Mouse (Mus musculus) megakaryocyte, embryonic 14.5 days (primary cell): ENCODE results near the gene Ikzf2. TPM values are rescaled to one million over a fixed set of nuclear protein-coding genes. Genes with fewer than 3 reads are reported as not detected.

ENCODE experiments used
- H3K27me3 ChIP-seq: replicated peaks from 2 replicates; pipeline ENCODE3; 2012; ENCODE audit warnings: inconsistent platforms
- H3K36me3 ChIP-seq: replicated peaks from 2 replicates; pipeline ENCODE3; 2012; ENCODE audit warnings: low read length, inconsistent platforms, mixed read lengths
- H3K4me1 ChIP-seq: 2 replicates; pipeline ENCODE4 v1.6.1; 2012; ENCODE audit warnings: inconsistent platforms
- H3K4me3 ChIP-seq: replicated peaks from 2 replicates; pipeline ENCODE3; 2012; ENCODE audit warnings: moderate library complexity, mild to moderate bottlenecking, inconsistent platforms
- H3K9me3 ChIP-seq: 2 replicates; pipeline ENCODE4 v1.6.1; 2012; ENCODE audit warnings: inconsistent platforms
- FLI1 ChIP-seq: IDR thresholded peaks from 2 replicates; pipeline ENCODE4 v1.6.1; 2012; ENCODE audit warnings: low read length, inconsistent platforms, mixed read lengths
- GATA1 ChIP-seq: IDR thresholded peaks from 3 replicates; pipeline ENCODE4 v1.6.1; 2012; ENCODE audit warnings: mixed read lengths, low read length, inconsistent platforms, borderline replicate concordance
- polyA plus RNA-seq: library from polyadenylated mRNA; stranded (reverse); fragments of >175 nt; gene quantifications from 2 replicates; pipeline ENCODE4 v1.2.3, GENCODE M21; 2012; ENCODE audit warnings: low replicate concordance; ENCODE audit not compliant: insufficient read depth

The Ikzf2 gene
- polyA plus RNA-seq, 1 experiment, result 1.7 TPM

- peaks cover 20% of the 10 kb centered on the region for H3K4me1 ChIP-seq
- no peaks in the 10 kb centered on the region for H3K27me3 ChIP-seq
- no peak overlapping the region for H3K4me3 ChIP-seq
- no peak for TF ChIP-seq GATA1
- no peak for TF ChIP-seq FLI1
- H3K9me3 ChIP-seq, result no peaks in the 10 kb centered on the region
- H3K36me3 ChIP-seq, result peaks cover 9% of the 10 kb centered on the region
Observed at GRCm38 (mm10) chr1:69549987-69550386, 137.1 kb downstream of the Ikzf2 start.

DNA sequence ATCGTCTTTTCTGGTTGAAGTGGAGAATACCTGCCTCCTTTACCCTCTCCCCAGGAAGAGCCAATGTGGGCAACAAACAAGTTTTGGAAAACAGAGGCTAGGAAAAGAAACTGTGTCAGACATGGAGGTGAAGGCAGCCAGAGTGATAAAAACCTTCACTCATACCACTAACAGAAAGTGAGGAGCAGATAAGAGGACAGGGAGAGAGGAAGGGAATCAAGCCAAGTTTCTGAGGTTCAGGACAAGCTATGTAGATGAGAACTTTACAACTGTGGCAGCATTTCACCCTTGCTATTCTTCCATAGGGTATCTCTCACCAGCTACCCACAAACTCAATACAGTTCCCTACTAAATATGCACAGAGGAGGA is 141.2 kb downstream of the Ikzf2 start:
- H3K27me3 ChIP-seq, result no peaks in the 10 kb centered on the region
- H3K9me3 ChIP-seq, result no peaks in the 10 kb centered on the region
- no peak for TF ChIP-seq GATA1
- TF ChIP-seq FLI1, result no peak
- peaks cover 20% of the 10 kb centered on the region for H3K4me1 ChIP-seq
- H3K4me3 ChIP-seq, result no peak overlapping the region
- peaks cover 17% of the 10 kb centered on the region for H3K36me3 ChIP-seq

DNA sequence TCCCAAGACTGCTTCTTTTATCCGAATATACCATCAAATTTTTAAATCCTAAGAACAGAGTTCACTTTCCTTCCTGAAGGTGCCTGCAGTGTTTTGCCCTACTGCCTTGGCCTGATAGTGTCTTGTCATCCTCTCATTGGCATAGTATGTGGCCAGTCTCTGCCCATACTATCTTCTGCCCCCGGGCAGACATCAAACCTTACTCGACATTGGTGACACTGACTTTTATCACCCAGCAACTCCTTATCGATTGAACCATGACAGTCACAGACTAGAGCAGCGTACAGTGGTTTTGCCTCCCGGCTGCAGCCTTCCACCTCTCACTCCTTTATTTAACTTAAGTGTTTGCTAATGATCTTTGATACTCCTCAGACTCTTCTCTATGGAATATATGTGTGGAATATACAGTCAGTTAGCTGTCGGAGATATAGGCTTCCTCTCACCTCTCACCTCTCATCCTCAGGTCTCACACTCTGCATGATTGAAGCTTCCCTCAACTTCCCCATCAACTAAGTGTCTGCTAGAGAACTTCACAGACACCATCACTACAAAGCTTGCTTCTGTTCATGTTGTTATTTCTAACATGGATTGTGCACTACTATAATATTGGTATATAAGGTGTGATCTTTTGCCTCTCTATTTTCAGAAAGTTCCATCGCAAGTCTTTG is 141.7 kb downstream of the Ikzf2 start:
- TF ChIP-seq GATA1 (no peak), FLI1 (no peak)
- Histone ChIP-seq H3K9me3 (no peaks in the 10 kb centered on the region), H3K4me3 (no peak overlapping the region), H3K27me3 (no peaks in the 10 kb centered on the region), H3K36me3 (peaks cover 22% of the 10 kb centered on the region), H3K4me1 (peaks cover 20% of the 10 kb centered on the region)

GRCm38 (mm10) chr1:69543774-69544597 is 143.1 kb downstream of the Ikzf2 start:
- no peaks in the 10 kb centered on the region for H3K27me3 ChIP-seq
- TF ChIP-seq FLI1 (no peak), GATA1 (no peak)
- peaks cover 29% of the 10 kb centered on the region for H3K36me3 ChIP-seq
- H3K4me1 ChIP-seq, result peaks cover 15% of the 10 kb centered on the region
- no peaks in the 10 kb centered on the region for H3K9me3 ChIP-seq
- H3K4me3 ChIP-seq, result no peak overlapping the region

DNA sequence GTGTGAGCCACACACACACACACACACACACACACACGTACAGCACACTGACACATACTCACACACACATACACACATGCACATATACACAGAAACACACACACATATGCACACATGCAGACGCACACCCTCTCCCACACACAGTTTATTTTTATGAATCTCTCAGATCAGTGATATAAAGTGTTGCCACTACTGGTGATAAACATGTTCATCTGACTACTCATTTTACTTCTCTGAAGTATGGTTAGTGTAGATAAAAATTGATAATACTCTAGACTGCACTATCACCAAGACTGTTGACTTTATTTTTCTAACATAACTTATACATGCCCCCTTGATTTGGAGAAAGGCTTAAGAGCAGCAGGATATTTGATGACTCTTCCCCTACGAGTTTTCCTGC is 144.5 kb downstream of the Ikzf2 start:
- Histone ChIP-seq H3K4me1 (peaks cover 11% of the 10 kb centered on the region), H3K9me3 (no peaks in the 10 kb centered on the region), H3K36me3 (peaks cover 31% of the 10 kb centered on the region), H3K4me3 (no peak overlapping the region), H3K27me3 (no peaks in the 10 kb centered on the region)
- no peak for TF ChIP-seq GATA1
- no peak for TF ChIP-seq FLI1

- H3K4me1 ChIP-seq, result no peaks in the 10 kb centered on the region
- TF ChIP-seq FLI1, result no peak
- TF ChIP-seq GATA1, result no peak
Observed at GRCm38 (mm10) chr1:69538663-69539062, 148.4 kb downstream of the Ikzf2 start.

GRCm38 (mm10) chr1:69537619-69538018 is 149.4 kb downstream of the Ikzf2 start:
- H3K9me3 ChIP-seq, result no peaks in the 10 kb centered on the region

More at GRCm38 (mm10) chr1:69538663-69539062, 148.4 kb downstream of the Ikzf2 start:
- Histone ChIP-seq H3K9me3 (no peaks in the 10 kb centered on the region), H3K36me3 (peaks cover 33% of the 10 kb centered on the region), H3K4me3 (no peak overlapping the region), H3K27me3 (no peaks in the 10 kb centered on the region)

DNA sequence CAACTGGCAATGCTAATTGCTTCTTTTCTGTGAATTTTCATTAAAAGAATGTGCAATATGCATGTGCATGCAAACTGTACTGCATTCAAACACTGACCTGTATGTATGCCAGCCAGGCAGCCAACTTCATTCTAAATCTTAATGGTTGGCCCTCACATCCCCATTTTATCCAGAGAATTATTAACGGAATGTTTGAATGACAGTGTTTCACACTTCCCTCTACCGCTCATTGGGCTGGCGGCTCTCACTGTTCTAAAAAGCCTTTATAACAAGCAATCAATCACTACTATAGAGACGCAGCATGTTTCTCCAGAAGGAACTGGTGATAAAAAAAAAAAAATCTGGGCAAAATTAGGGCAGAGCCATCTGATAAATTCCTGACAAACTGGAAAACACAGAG is 151.5 kb downstream of the Ikzf2 start:
- Histone ChIP-seq H3K4me3 (no peak overlapping the region), H3K4me1 (no peaks in the 10 kb centered on the region; the same call in 1 of the 2 replicates), H3K9me3 (no peaks in the 10 kb centered on the region), H3K27me3 (no peaks in the 10 kb centered on the region), H3K36me3 (peaks cover 22% of the 10 kb centered on the region)
- TF ChIP-seq GATA1 (no peak), FLI1 (no peak)

More at GRCm38 (mm10) chr1:69537619-69538018, 149.4 kb downstream of the Ikzf2 start:
- no peaks in the 10 kb centered on the region; the same call in 1 of the 2 replicates for H3K4me1 ChIP-seq
- peaks cover 33% of the 10 kb centered on the region for H3K36me3 ChIP-seq
- no peak for TF ChIP-seq FLI1
- TF ChIP-seq GATA1, result no peak
- no peaks in the 10 kb centered on the region for H3K27me3 ChIP-seq
- no peak overlapping the region for H3K4me3 ChIP-seq

DNA sequence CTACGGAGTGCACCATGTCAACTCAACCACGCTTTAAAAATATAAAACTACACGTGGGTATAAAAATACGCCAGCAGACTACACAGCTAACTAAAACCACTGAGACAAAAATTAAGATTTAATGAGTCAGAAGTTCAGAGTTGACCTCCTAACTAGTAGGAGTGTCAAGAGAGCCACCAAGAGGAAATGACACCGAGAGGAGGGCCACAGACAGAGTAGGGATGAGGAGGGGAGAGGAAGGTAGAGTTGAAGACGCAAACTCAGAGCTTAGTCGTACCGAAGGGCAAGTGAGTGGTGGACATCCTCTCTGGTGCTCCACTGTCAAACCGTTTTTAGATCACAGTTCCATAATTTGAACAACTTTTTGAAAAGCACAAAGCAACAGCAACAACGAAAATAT is 154.0 kb downstream of the Ikzf2 start:
- no peak for TF ChIP-seq FLI1
- TF ChIP-seq GATA1, result no peak
- Histone ChIP-seq H3K9me3 (no peaks in the 10 kb centered on the region), H3K27me3 (no peaks in the 10 kb centered on the region), H3K4me1 (peaks cover 9% of the 10 kb centered on the region; the same call in 1 of the 2 replicates), H3K36me3 (peaks cover 3% of the 10 kb centered on the region), H3K4me3 (no peak overlapping the region)

- Histone ChIP-seq H3K9me3 (no peaks in the 10 kb centered on the region), H3K4me1 (peaks cover 20% of the 10 kb centered on the region), H3K4me3 (no peak overlapping the region), H3K36me3 (peaks cover 5% of the 10 kb centered on the region), H3K27me3 (no peaks in the 10 kb centered on the region)
- TF ChIP-seq GATA1 (no peak), FLI1 (no peak)
Observed at GRCm38 (mm10) chr1:69528696-69529095, 158.3 kb downstream of the Ikzf2 start.
